ENCODE assay signal across 12 mouse cellular contexts in the genomic region with DNA sequence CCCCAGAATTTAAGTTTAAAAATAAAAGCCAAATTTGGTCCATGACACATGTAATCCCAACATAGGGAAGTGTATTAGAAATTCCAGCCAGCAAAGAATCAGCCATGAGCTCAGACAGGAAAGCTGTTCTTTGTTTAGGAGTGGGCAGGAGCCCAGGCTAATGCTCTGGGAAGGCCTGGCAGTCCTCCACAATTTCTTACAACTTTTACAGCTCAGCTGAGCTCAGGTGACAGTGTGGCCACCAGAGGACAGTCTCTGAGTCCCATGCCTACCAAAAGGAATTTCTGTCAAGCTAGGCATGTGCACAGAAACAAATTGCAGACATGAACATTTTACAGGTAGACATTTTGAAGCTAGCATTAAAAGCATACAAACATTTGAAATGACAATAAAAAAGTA.
DNase-seq lines count a peak whose midpoint lies in the region; ATAC-seq lines count a peak whose summit lies in the region.
"Had no signal": no experiment of that assay in that cellular context is flagged by ENCODE, and none has a peak within 500 bp of the region (broad histone marks: within the 10 kb centered on the region; RNA-seq: fewer than 3 reads in every experiment).

No protein-coding gene starts in this region.

- H3K36me3 ChIP-seq in forebrain, embryonic 15.5 days, result 0 out of 2 replicates have a peak, but pooled peaks cover 3% of the 10 kb centered on the region
- H3K36me3 ChIP-seq in forebrain, embryonic 12.5 days (replicated peaks), result peaks cover 11% of the 10 kb centered on the region; the same call in 1 of the 2 replicates
- no peaks in the 10 kb centered on the region for H3K36me3 ChIP-seq in heart, embryonic 14.5 days (ENCODE audit: control insufficient read depth, insufficient read depth, low read length)

- no peaks in the 10 kb centered on the region for H3K9me3 ChIP-seq in forebrain, embryonic 15.5 days
- H3K9me3 ChIP-seq in forebrain, embryonic 12.5 days, result no peaks in the 10 kb centered on the region
- H3K9me3 ChIP-seq in heart, embryonic 14.5 days (ENCODE audit: control insufficient read depth, low read length), result no peaks in the 10 kb centered on the region
- H3K9me3 ChIP-seq: neural tube, embryonic 13.5 days had no signal

- no peak overlapping the region for H3K4me2 ChIP-seq in forebrain, embryonic 15.5 days (replicated peaks)
- H3K4me2 ChIP-seq in forebrain, embryonic 12.5 days, result no peak overlapping the region
- no peak overlapping the region for H3K4me2 ChIP-seq in heart, embryonic 14.5 days (ENCODE audit: low read length)
- H3K4me2 ChIP-seq: neural tube, embryonic 13.5 days had no signal

- H3K4me3 ChIP-seq in forebrain, embryonic 15.5 days, result no peak overlapping the region
- no peak overlapping the region for H3K4me3 ChIP-seq in forebrain, embryonic 12.5 days (replicated peaks)
- H3K4me3 ChIP-seq in heart, embryonic 14.5 days (ENCODE audit: control insufficient read depth in 1 of 2, insufficient read depth in 1 of 2, low read depth in 1 of 2, low read length in 2 of 2), result no peak overlapping the region
- H3K4me3 ChIP-seq: neural tube, embryonic 13.5 days had no signal

- no peak for ATAC-seq in forebrain, embryonic 15.5 days (replicated peaks)
- ATAC-seq in forebrain, embryonic 12.5 days (ENCODE audit: low FRiP score), result no peak
- ATAC-seq in heart, embryonic 14.5 days (ENCODE audit: insufficient number of reproducible peaks, insufficient read depth, low FRiP score, low read depth), result no peak
- ATAC-seq: CD4-positive, CD25-positive, alpha-beta regulatory T cell, adult 4 months; inflammation-experienced regulatory T-cells, adult 6 months had no signal

- peaks cover 25% of the 10 kb centered on the region for H3K4me1 ChIP-seq in forebrain, embryonic 15.5 days
- peaks cover 14% of the 10 kb centered on the region; the same call in 1 of the 2 replicates for H3K4me1 ChIP-seq in forebrain, embryonic 12.5 days
- peaks cover 17 to 27% of the 10 kb centered on the region in 2 experiments for H3K4me1 ChIP-seq in heart, embryonic 14.5 days (ENCODE audit: control insufficient read depth in 2 of 2, insufficient read depth in 2 of 2, low read length in 2 of 2)

- peak; percentile 38 for DNase-seq in kidney, postnatal 14 days
- no peak for DNase-seq in kidney, adult 9 months
- peak; percentile 28 for DNase-seq in lung, postnatal 14 days
- DNase-seq in cerebellum, adult 11-12 months, result no peak
- no peak for DNase-seq in urinary bladder, postnatal 36 days (ENCODE audit: low spot score in 2 of 2)
- DNase-seq: thymus, adult 18-20 months had no signal

- no peak overlapping the region for H3K9ac ChIP-seq in forebrain, embryonic 15.5 days (replicated peaks)
- H3K9ac ChIP-seq in forebrain, embryonic 12.5 days, result no peak overlapping the region
- H3K9ac ChIP-seq in heart, embryonic 14.5 days (ENCODE audit: low read length), result no peak overlapping the region
- H3K9ac ChIP-seq: neural tube, embryonic 13.5 days had no signal

- H3K27me3 ChIP-seq in forebrain, embryonic 15.5 days, result no peaks in the 10 kb centered on the region
- no peaks in the 10 kb centered on the region for H3K27me3 ChIP-seq in forebrain, embryonic 12.5 days
- no peaks in the 10 kb centered on the region for H3K27me3 ChIP-seq in heart, embryonic 14.5 days (ENCODE audit: control insufficient read depth, insufficient read depth, low read length)
- H3K27me3 ChIP-seq: neural tube, embryonic 13.5 days had no signal

- peak overlapping the region; percentile 41; the same call in 1 of the 2 replicates for H3K27ac ChIP-seq in forebrain, embryonic 15.5 days (replicated peaks)
- H3K27ac ChIP-seq in forebrain, embryonic 12.5 days, result no peak overlapping the region
- peak overlapping the region; percentile 50 to 69 for H3K27ac ChIP-seq in heart, embryonic 14.5 days (replicated peaks in 1 of 2; ENCODE audit: control insufficient read depth in 1 of 2, insufficient read depth in 1 of 2, low read depth in 2 of 2, low read length in 2 of 2)
- H3K27ac ChIP-seq: neural tube, embryonic 13.5 days had no signal

Comparison
In these comparisons a context has a peak if more than half of its experiments do, and no peak if none do; other contexts are left out.
1. DNase-seq: peak in kidney, postnatal 14 days (single experiment) and lung, postnatal 14 days (single experiment); none in kidney, adult 9 months (single experiment), cerebellum, adult 11-12 months (single experiment) and urinary bladder, postnatal 36 days (0 of 2).